Mouse (Mus musculus) ovary, adult 18-20 months (tissue): ENCODE data around the gene Olfr616.
"Not testable (repeated sequence)": the region's sequence is repeated elsewhere in the genome, so short reads cannot be mapped to it uniquely, and the experiment has no call there.

ENCODE experiments used
- DNase-seq: peaks from one replicate; pipeline ENCODE4 v3.0.0; 2022; ENCODE audit warnings: low spot score, mixed read lengths

Gene Olfr616

DNA sequence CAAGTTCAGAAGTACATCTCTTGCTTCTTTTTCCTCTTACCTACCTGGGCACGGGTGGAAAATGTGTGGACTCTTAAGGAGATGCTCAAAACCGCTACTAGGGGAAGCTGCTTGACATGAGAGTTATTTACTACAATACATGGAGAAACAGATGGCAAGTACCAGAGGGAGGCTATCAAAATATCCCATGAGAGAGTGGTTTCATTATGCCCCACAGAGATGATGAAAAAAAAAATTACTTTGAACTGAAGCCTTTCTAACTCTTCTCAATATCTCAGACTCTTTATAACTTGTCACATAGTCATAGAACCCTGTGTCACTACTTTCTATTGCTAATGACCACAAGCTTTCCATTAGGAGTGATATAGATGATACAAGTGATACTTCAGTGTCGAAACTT, at the start of gene Olfr616:
Olfr616 (minus strand) TSS at position 101 of the 400 bp plus-strand sequence.
- no peak for DNase-seq

DNA sequence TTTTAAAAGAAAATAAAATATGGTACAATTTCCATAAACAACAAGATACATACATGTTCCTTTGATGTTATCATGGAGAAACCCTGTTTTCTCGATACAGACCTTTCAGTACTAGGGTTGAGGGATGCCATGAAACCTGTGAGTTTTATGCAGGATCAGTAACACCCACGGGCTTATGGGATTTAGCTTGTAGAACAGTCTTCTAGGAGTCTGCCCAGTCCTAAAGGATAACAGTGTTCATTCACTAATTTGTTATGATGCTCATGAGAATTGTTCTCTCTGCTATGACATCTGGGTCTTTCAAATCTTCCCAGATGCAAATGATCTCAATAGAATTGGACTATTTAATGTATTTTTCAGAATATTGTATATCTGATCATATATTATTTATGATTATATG, 43.5 kb upstream of the Olfr616 start, which contains the start of gene Olfr620:
Olfr620 (minus strand) TSS at position 101 of the 400 bp plus-strand sequence.
- no peak for DNase-seq

DNA sequence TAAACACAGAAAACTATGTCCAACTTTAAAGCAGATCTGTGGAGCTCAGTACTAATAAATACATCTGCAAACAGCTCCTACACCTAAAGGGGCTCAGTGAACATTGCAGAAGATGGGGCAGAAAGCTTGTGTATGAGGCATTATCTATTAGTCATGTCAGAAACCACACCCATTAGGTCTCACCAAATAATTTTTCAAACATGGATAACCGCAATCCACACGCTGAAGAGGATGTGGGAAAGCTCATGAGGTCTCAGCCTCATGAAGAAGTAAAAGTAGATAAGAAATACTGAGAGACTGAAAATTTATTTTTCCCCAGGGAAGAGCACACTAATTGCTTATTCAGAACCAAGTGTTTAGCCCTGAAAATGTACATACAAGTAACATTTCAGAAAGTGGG, 38.5 kb upstream of the Olfr616 start:
- no peak for DNase-seq

DNA sequence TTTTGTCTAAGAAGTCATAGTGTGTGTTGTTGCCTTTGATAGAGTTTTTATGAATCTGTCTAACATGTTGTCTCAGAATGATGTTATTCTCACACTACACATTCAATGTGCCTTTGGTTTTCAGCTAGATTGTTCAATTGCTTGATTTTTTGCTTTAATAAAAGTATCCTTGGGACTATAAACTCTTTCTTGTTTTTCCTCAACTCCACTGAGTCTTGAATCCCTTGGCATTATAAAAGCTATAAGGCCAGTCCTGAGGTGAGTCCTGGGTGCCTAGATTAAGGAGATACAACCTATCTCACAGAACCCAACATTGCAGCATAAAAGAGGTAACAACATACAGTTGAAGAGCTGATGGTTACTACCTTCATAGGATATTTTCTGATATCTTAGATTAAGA, 31.3 kb upstream of the Olfr616 start, which contains the start of gene Olfr619:
Olfr619 (plus strand) TSS at position 301 of the 400 bp plus-strand sequence.
- DNase-seq = no peak

DNA sequence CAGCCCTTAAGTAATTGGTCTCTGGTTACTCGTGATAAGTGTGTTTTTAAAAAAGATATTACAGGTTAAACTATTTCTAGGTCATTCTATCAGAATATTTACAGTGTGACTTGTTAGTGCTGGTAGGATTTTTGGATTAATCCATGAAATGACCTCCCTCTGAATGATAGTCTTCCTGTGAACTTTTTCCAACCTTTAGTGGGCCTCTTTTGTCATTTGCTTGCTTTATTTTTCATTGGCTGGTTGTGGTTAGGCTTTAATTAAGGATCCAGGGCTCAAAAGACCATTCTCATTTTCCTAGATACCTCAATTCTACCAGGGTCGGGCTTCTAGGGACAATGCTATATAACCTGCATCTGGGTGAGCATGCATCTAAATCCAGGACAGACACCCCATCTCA, 20.9 kb upstream of the Olfr616 start, which contains the start of gene Olfr618:
Olfr618 (plus strand) TSS at position 301 of the 400 bp plus-strand sequence.
- no peak for DNase-seq

DNA sequence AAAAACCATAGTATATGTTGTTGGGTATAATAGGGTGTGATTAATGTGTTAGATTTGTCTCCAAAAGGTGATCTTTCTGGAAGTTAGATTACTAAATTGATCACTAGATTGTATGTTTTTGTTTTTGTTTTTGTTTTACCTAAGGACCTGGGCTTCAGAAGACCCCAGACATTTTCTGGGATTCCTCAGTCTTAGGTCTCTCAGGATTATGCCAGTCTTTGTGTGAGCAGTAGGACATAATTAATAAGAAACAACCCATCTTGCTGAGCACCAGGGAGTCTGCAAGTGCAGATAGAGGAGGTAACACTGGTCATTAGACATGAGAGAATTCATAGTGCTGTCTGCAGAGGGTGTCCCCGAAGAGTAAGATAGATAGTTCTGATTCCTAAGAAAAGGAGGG, 3.8 kb upstream of the Olfr616 start, which contains the start of gene Olfr617:
Olfr617 (plus strand) TSS at position 301 of the 400 bp plus-strand sequence.
- DNase-seq = no peak

DNA sequence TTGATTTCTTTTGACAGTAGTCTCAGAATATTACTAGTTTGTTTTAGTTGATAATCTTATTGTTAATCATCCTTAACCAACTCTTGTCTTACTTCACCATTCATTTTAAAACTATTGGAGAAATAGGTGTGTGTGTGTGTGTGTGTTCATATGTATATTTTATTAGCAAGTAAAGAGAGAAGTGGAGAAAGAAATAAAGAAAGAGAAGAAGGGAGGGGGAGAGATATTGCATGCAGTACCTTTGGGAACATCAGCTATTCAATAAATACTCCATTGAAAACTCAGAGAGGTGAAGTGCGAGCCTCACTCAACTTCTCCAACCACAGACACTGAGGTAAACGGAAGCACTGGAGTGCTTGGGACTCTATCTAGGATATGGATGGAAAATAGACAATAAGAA, 13.2 kb downstream of the Olfr616 start, which contains the start of gene Olfr615:
Olfr615 (plus strand) TSS at position 301 of the 400 bp plus-strand sequence.
- DNase-seq = no peak

DNA sequence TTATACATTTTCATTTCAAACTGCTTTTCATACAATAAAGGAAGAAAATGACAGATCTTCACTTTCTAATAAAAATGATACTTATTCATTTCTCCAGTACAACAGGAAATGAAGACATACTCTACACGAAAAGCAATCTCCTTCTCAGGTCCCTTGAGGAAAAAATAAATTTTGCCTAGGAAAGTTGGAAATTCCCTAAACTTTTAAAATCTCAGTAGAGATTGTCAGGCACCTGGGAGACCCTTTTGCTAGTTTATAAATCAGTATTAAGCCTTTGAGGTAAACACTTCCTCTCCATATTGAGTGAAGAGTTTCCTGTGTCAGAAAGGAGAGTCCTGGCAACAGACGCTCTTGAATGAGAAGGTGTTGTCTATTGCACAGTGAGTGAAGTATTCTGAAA, 21.2 kb downstream of the Olfr616 start, which contains the start of gene Olfr613:
Olfr613 (plus strand) TSS at position 301 of the 400 bp plus-strand sequence.
- DNase-seq = no peak

DNA sequence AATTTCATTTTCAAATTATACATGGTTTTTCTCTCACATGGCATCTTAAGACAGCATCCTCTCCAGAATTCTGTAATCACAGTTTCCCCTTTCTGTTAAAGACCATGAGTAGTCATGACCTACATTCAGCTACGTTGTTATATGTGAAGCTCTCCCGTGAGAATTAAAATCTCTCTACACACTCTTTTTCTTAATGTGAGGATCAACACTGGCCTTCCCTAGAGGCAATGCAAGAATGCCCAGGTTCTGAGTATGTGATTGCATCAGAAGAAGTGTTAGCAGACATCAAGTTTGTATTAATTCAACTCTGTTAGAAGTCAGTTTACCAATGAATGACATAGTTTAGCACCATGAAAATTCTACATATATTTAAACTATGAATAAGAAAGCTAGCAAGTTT, 26.3 kb downstream of the Olfr616 start, which contains the start of gene Olfr612:
Olfr612 (minus strand) TSS at position 101 of the 400 bp plus-strand sequence.
- not testable (repeated sequence) for DNase-seq

DNA sequence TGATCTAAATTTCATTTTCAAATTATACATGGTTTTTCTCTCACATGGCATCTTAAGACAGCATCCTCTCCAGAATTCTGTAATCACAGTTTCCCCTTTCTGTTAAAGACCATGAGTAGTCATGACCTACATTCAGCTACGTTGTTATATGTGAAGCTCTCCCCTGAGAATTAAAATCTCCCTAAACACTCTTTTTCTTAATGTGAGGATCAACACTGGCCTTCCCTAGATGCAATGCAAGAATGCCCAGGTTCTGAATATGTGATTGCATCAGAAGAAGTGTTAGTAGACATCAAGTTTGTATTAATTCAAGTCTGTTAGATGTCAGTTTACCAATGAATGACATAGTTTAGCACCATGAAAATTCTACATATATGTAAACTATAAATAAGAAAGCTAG, 48.2 kb downstream of the Olfr616 start, which contains the start of gene Olfr611:
Olfr611 (minus strand) TSS at position 101 of the 400 bp plus-strand sequence.
- DNase-seq = not testable (repeated sequence)
